Mouse (Mus musculus): Measurements from ENCODE around the gene Pxmp2. TPM values are rescaled to one million over a fixed set of nuclear protein-coding genes. Genes with fewer than 3 reads are reported as not detected.

The Pxmp2 gene
- 9.5 and 9.9 TPM in 2 replicates for polyA plus RNA-seq (2012; rRNA removed)

- WGBS: under 1% methylated on average over 63 of the region's 64 CpGs
- Histone ChIP-seq H3K27me3 (ENCODE audit: control insufficient read depth, insufficient read depth, low read length) (no peaks in the 10 kb centered on the region), H3K4me3 (replicated peaks; ENCODE audit: insufficient read depth, low read depth, low read length) (peak within 1 kb of the TSS; percentile 74), H3K4me1 (ENCODE audit: control insufficient read depth, insufficient read depth, low read length) (no peaks in the 10 kb centered on the region), H3K27ac (ENCODE audit: insufficient read depth, low read length) (no peak within 1 kb of the TSS)
- peak; percentile 81 to 85 for DNase-seq
- TF ChIP-seq POLR2A (IDR thresholded peaks at IDR 0.05; ENCODE audit: borderline replicate concordance, insufficient read depth, low read length) (no peak), CTCF (IDR thresholded peaks at IDR 0.05; ENCODE audit: borderline replicate concordance, insufficient read depth, low read depth, low read length) (no peak)
Measured at GRCm38 (mm10) chr5:110285770-110286445, at the start of gene Pxmp2, which contains the start of gene Pole. Gene Pxmp2, minus strand, starts transcription at chr5:110286186. Gene Pole, plus strand, starts transcription at chr5:110286306.

DNA sequence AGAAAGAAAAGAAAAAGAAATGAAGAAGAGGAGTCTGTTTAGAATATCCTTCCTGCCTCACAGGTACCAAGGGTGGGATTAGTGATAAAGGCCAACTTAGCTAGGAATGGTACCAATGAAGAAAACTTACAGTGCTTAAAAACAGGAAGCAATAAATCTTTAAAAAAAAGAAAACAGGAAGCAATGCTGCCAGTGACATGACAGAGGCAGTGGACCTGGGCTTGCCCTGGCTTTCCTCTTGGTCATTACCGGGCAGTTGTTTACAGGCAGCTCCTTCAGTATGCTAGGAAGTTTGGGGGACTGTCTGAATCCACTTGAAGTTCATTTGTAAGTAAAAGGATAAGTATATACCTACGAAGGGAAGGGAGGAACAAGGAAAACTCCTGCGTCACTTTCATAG, 44.5 kb upstream of the Pxmp2 start:
- Histone ChIP-seq H3K27ac (ENCODE audit: insufficient read depth, low read length) (no peak overlapping the region), H3K4me1 (ENCODE audit: control insufficient read depth, insufficient read depth, low read length) (no peaks in the 10 kb centered on the region), H3K4me3 (replicated peaks; ENCODE audit: insufficient read depth, low read depth, low read length) (no peak overlapping the region), H3K27me3 (ENCODE audit: control insufficient read depth, insufficient read depth, low read length) (no peaks in the 10 kb centered on the region)
- TF ChIP-seq POLR2A (IDR thresholded peaks at IDR 0.05; ENCODE audit: borderline replicate concordance, insufficient read depth, low read length) (no peak), CTCF (IDR thresholded peaks at IDR 0.05; ENCODE audit: borderline replicate concordance, insufficient read depth, low read depth, low read length) (no peak)
- DNase-seq: no peak
- WGBS: 92% methylated on average over 3 of the region's 3 CpGs

DNA sequence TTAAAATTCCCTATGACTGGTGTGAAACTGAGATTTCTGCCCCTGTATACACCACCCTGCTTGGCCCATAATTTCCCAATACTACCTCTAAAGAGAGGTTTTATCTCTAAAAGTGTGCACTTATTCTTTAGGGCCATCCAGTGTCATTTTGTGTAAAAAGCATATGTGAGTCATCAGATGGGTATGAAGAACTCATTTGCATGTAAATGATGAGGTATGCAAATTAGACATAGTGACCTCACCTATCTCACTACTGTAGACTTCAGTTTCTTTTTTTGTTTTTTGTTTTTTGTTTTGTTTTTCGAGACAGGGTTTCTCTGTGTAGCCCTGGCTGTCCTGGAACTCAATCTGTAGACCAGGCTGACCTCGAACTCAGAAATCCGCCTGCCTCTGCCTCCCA, 27.1 kb upstream of the Pxmp2 start:
- 88% methylated on average over 3 of the region's 3 CpGs for WGBS
- Histone ChIP-seq H3K27me3 (ENCODE audit: control insufficient read depth, insufficient read depth, low read length) (no peaks in the 10 kb centered on the region), H3K4me1 (ENCODE audit: control insufficient read depth, insufficient read depth, low read length) (no peaks in the 10 kb centered on the region), H3K27ac (ENCODE audit: insufficient read depth, low read length) (no peak overlapping the region), H3K4me3 (replicated peaks; ENCODE audit: insufficient read depth, low read depth, low read length) (no peak overlapping the region)
- TF ChIP-seq CTCF (IDR thresholded peaks at IDR 0.05; ENCODE audit: borderline replicate concordance, insufficient read depth, low read depth, low read length) (no peak), POLR2A (IDR thresholded peaks at IDR 0.05; ENCODE audit: borderline replicate concordance, insufficient read depth, low read length) (no peak)
- no peak for DNase-seq

DNA sequence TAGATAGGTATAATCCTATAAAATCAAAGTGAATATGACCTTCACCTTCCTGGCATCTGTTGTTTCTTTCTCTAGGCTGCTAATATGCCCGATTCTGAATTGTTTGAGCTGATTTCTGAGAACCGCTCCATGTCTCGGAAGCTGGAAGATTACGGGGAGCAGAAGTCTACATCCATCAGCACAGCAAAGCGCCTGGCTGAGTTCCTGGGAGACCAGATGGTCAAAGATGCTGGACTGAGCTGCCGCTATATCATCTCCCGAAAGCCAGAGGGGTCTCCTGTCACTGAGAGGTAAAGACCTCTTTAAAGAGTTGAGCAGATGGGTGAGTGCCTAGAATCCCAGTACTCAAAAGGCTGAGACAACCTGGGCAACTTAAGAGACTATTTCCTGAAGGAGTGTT, 22.9 kb upstream of the Pxmp2 start:
- DNase-seq: peak in 1 of 2 experiments; percentile 22
- 16% methylated on average over 7 of the region's 7 CpGs for WGBS

GRCm38 (mm10) chr5:110300591-110300990, 14.6 kb upstream of the Pxmp2 start:
- 94% methylated on average over 2 of the region's 2 CpGs for WGBS
- Histone ChIP-seq H3K27me3 (ENCODE audit: control insufficient read depth, insufficient read depth, low read length) (no peaks in the 10 kb centered on the region), H3K4me3 (replicated peaks; ENCODE audit: insufficient read depth, low read depth, low read length) (no peak overlapping the region), H3K4me1 (ENCODE audit: control insufficient read depth, insufficient read depth, low read length) (no peaks in the 10 kb centered on the region), H3K27ac (ENCODE audit: insufficient read depth, low read length) (no peak overlapping the region)
- DNase-seq: no peak
- no peak for TF ChIP-seq POLR2A (IDR thresholded peaks at IDR 0.05; ENCODE audit: borderline replicate concordance, insufficient read depth, low read length)
- no peak for TF ChIP-seq CTCF (IDR thresholded peaks at IDR 0.05; ENCODE audit: borderline replicate concordance, insufficient read depth, low read depth, low read length)

More for the DNA sequence above, 22.9 kb upstream of the Pxmp2 start:
- Histone ChIP-seq H3K4me3 (replicated peaks; ENCODE audit: insufficient read depth, low read depth, low read length) (no peak overlapping the region), H3K27ac (ENCODE audit: insufficient read depth, low read length) (no peak overlapping the region), H3K27me3 (ENCODE audit: control insufficient read depth, insufficient read depth, low read length) (no peaks in the 10 kb centered on the region), H3K4me1 (ENCODE audit: control insufficient read depth, insufficient read depth, low read length) (no peaks in the 10 kb centered on the region)
- TF ChIP-seq CTCF (IDR thresholded peaks at IDR 0.05; ENCODE audit: borderline replicate concordance, insufficient read depth, low read depth, low read length) (no peak), POLR2A (IDR thresholded peaks at IDR 0.05; ENCODE audit: borderline replicate concordance, insufficient read depth, low read length) (no peak)

DNA sequence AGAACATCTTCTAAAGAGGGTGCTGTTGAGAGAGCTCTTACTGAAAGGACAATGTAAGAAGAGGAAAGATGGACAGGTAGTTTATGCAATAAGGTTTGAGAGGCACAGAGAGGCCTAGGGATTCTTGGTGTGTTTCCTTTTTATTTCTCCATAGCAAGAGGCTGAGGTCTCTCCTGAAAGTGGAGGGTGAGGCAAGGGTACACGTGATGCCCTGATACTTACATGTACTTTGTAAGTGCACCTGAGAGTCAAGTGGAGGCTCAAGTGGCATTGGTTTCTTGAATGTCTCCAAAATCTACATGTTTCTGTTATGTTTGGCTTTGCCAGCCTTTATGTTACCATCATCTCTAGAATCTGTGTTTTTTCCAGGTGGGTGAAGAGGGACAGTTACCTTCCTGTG, 10.7 kb upstream of the Pxmp2 start:
- DNase-seq: no peak
- Histone ChIP-seq H3K4me3 (replicated peaks; ENCODE audit: insufficient read depth, low read depth, low read length) (no peak overlapping the region), H3K27ac (ENCODE audit: insufficient read depth, low read length) (no peak overlapping the region), H3K27me3 (ENCODE audit: control insufficient read depth, insufficient read depth, low read length) (no peaks in the 10 kb centered on the region), H3K4me1 (ENCODE audit: control insufficient read depth, insufficient read depth, low read length) (no peaks in the 10 kb centered on the region)
- TF ChIP-seq CTCF (IDR thresholded peaks at IDR 0.05; ENCODE audit: borderline replicate concordance, insufficient read depth, low read depth, low read length) (no peak), POLR2A (IDR thresholded peaks at IDR 0.05; ENCODE audit: borderline replicate concordance, insufficient read depth, low read length) (no peak)
- 97% methylated on average over 1 of the region's 1 CpGs for whole genome bisulfite sequencing

DNA sequence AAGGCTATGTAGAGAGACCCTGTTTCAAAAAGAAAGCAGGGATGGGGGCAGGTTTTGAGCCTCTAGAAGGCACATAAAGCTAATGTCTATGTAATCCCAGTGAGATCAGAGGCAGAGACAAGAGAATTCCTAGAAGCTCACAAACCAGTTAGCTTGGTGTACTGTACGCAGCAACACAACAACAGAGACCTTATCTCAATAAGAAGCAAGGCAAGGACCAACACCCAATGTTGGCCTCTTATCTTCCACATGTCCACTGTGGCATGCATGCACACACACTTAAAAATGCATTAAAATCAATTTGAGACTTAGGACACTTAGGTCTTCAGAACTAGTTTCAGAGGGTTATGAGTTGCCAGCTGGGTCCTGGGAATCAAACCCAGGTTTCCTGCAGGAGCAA, 5.7 kb upstream of the Pxmp2 start:
- Histone ChIP-seq H3K27me3 (ENCODE audit: control insufficient read depth, insufficient read depth, low read length) (no peaks in the 10 kb centered on the region), H3K4me3 (replicated peaks; ENCODE audit: insufficient read depth, low read depth, low read length) (no peak overlapping the region), H3K4me1 (ENCODE audit: control insufficient read depth, insufficient read depth, low read length) (no peaks in the 10 kb centered on the region), H3K27ac (ENCODE audit: insufficient read depth, low read length) (no peak overlapping the region)
- WGBS: 94% methylated on average over 1 of the region's 1 CpGs
- TF ChIP-seq POLR2A (IDR thresholded peaks at IDR 0.05; ENCODE audit: borderline replicate concordance, insufficient read depth, low read length) (no peak), CTCF (IDR thresholded peaks at IDR 0.05; ENCODE audit: borderline replicate concordance, insufficient read depth, low read depth, low read length) (no peak)
- DNase-seq: no peak

DNA sequence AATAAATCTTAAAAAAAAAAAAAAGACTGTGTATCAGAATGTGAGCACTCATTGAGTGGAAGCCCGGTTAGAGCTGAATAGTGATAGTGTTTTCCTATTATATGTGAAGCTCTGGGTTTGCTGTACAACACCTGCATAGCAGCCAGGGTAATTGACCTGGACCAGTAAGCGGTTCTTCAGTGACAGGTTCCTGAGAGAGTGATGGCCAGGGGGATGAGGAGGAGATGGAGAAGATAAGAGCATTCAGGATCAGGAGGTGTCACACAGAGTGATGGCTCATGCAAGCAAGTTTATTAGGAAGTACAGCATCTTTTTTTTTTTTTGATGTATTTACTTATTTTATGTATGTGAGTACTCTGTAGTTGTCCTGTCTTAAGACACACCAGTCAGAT, 1.1 kb upstream of the Pxmp2 start:
- H3K27ac ChIP-seq (ENCODE audit: insufficient read depth, low read length): no peak overlapping the region
- H3K4me3 ChIP-seq (replicated peaks; ENCODE audit: insufficient read depth, low read depth, low read length): no peak overlapping the region
- TF ChIP-seq POLR2A (IDR thresholded peaks at IDR 0.05; ENCODE audit: borderline replicate concordance, insufficient read depth, low read length) (no peak), CTCF (IDR thresholded peaks at IDR 0.05; ENCODE audit: borderline replicate concordance, insufficient read depth, low read depth, low read length) (no peak)
- 57% methylated on average over 2 of the region's 2 CpGs for WGBS
- no peaks in the 10 kb centered on the region for H3K4me1 ChIP-seq (ENCODE audit: control insufficient read depth, insufficient read depth, low read length)
- DNase-seq: no peak
- no peaks in the 10 kb centered on the region for H3K27me3 ChIP-seq (ENCODE audit: control insufficient read depth, insufficient read depth, low read length)

Data from cerebellum, adult 2 months (tissue).